Mouse (Mus musculus): ENCODE data around the gene Rab17.

DNA sequence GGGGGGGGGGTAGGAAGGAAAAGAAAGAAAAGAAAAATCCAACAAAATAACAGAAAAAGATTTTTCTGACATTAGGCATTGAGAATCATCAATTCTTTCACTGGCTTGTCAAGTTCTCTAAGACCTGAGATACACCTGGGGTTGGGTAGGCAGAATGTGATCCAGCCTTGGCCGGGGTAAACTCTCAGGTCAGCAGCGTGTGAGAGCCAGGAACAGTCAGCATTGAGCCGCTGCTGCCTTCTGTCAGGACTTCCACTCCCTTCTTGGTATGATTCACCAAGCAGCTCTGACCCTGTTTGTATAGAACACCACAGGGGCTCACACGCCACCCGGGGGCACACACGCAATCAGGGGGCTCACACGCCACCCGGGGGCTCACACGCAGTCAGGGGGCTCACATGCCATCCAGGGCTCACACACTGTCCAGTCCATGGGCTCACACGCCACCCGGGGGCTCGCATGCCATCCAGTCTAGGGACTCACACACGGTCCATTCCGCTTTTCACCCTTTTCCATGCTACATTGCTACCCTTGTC, 38.8 kb upstream of the Rab17 start:
- TF ChIP-seq CTCF (IDR thresholded peaks at IDR 0.05; ENCODE audit: extremely low read depth, insufficient read depth, insufficient read length, insufficient replicate concordance) (no peak), POLR2A (IDR thresholded peaks at IDR 0.05; ENCODE audit: low read depth, low read length) (no peak)
